Mouse (Mus musculus): ENCODE measurements at regions not wholly inside any gene's neighbourhood (a gene's known extent, or its start where the extent isn't known, plus 50 kb on each side); places are given as distances from the start of the nearest gene placed in this dataset.

DNA sequence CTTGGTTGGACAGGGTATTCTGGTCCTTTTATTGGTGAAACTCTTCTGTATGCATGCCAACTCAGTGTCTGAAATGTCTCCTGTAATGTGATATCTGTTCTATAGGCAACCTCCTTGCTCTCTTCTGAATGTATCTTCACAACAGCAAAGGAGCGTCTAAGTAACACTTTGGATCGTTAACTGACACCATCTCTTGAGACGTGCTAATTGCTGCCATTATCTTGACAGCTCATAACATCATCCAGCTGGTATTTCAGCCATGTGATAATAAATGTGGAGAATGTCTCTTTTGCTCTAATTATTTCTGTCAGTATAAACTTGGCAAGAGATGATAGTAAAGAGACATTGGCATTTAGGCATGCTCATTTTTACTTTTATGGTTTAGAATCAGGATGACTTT is 68.8 kb upstream of the Col8a1 start:
- H3K4me2 ChIP-seq (ENCODE audit: low read depth, low read length), result no peak overlapping the region
- H3K27ac ChIP-seq (ENCODE audit: low read length), result no peak overlapping the region
- H3K4me3 ChIP-seq (ENCODE audit: low read length), result no peak overlapping the region
- H3K9ac ChIP-seq (ENCODE audit: low read length), result no peak overlapping the region
- no peaks in the 10 kb centered on the region for H3K4me1 ChIP-seq (ENCODE audit: control insufficient read depth, insufficient read depth, low read length)
- ATAC-seq (replicated peaks; ENCODE audit: extremely low read depth, insufficient read depth, low FRiP score), result no peak
- no peaks in the 10 kb centered on the region for H3K36me3 ChIP-seq (ENCODE audit: control insufficient read depth, insufficient read depth)
- H3K27me3 ChIP-seq (ENCODE audit: control insufficient read depth, insufficient read depth, low read length), result no peaks in the 10 kb centered on the region
- H3K9me3 ChIP-seq (replicated peaks; ENCODE audit: control insufficient read depth, low read length), result no peaks in the 10 kb centered on the region
- 23% methylated on average over 3 of the region's 3 CpGs for WGBS

DNA sequence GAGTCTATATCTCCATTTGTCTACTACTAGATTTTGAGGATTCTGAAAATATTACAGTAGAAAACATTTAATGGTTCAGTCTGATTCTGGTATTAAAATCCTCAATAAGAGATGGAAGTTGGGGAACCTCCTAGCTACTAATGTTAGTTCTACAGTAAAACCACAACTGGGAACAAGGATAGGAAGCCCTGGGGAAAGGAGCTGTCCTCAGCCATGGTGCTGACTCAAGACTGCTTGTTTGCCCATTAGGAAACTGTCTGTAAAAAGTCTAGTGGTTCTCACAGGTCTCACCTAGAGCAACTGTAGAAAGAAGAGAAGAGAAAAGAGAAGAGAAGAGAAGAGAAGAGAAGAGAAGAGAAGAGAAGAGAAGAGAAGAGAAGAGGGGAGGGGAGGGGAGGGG is 90.9 kb upstream of the Col8a1 start:
- no peaks in the 10 kb centered on the region for H3K36me3 ChIP-seq (ENCODE audit: control insufficient read depth, insufficient read depth)
- no peak overlapping the region for H3K4me3 ChIP-seq (ENCODE audit: low read length)
- no peak overlapping the region for H3K4me2 ChIP-seq (ENCODE audit: low read depth, low read length)
- ATAC-seq (replicated peaks; ENCODE audit: extremely low read depth, insufficient read depth, low FRiP score), result no peak
- H3K9me3 ChIP-seq (replicated peaks; ENCODE audit: control insufficient read depth, low read length), result no peaks in the 10 kb centered on the region
- no peaks in the 10 kb centered on the region for H3K27me3 ChIP-seq (ENCODE audit: control insufficient read depth, insufficient read depth, low read length)
- no peak overlapping the region for H3K27ac ChIP-seq (ENCODE audit: low read length)
- no peak overlapping the region for H3K9ac ChIP-seq (ENCODE audit: low read length)
- H3K4me1 ChIP-seq (ENCODE audit: control insufficient read depth, insufficient read depth, low read length), result no peaks in the 10 kb centered on the region

DNA sequence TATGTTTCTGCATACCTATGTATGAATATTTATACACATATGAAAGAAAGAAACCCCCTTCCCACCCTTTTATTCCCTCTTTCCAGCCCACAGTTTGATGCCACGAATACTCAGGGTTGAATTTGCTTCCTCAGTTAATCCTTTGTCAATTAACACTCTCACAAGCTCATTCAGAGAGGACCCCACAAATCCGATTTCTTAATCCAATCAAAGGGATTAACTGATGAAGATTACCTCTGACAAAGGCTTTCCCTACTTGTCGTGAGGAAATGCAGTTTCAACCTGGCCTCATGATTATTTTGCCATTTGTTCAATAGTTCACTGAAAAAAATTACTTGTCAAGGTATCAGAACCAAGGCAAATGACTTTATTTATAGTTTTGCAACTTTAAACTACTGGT is 91.8 kb upstream of the Col8a1 start:
- H3K27me3 ChIP-seq (ENCODE audit: control insufficient read depth, insufficient read depth, low read length), result no peaks in the 10 kb centered on the region
- no peaks in the 10 kb centered on the region for H3K36me3 ChIP-seq (ENCODE audit: control insufficient read depth, insufficient read depth)
- H3K27ac ChIP-seq (ENCODE audit: low read length), result no peak overlapping the region
- no peak overlapping the region for H3K4me3 ChIP-seq (ENCODE audit: low read length)
- H3K9me3 ChIP-seq (replicated peaks; ENCODE audit: control insufficient read depth, low read length), result no peaks in the 10 kb centered on the region
- no peak overlapping the region for H3K9ac ChIP-seq (ENCODE audit: low read length)
- no peaks in the 10 kb centered on the region for H3K4me1 ChIP-seq (ENCODE audit: control insufficient read depth, insufficient read depth, low read length)
- ATAC-seq (replicated peaks; ENCODE audit: extremely low read depth, insufficient read depth, low FRiP score), result no peak
- H3K4me2 ChIP-seq (ENCODE audit: low read depth, low read length), result no peak overlapping the region
- 25% methylated on average over 3 of the region's 3 CpGs for WGBS

DNA sequence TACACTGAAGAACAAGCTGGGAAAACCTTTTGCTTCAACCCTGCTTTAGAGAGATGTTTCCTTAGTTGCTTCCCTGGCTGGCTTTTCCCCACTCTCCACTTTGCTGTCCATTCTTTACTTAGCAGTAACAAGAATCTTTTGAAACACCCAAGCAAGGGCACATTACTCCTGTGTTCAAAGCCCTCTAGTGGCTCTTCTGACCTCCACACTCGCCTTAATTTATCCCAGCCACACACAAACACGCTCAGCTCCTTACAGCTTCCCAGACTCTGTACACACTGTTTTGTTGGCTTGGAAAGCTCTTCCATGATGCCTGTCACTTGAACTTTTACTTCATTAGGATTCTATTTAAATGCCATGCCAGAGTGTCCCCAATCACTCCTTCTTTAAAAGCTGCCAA is 97.3 kb upstream of the Col8a1 start:
- 49% methylated on average over 2 of the region's 2 CpGs for WGBS

DNA sequence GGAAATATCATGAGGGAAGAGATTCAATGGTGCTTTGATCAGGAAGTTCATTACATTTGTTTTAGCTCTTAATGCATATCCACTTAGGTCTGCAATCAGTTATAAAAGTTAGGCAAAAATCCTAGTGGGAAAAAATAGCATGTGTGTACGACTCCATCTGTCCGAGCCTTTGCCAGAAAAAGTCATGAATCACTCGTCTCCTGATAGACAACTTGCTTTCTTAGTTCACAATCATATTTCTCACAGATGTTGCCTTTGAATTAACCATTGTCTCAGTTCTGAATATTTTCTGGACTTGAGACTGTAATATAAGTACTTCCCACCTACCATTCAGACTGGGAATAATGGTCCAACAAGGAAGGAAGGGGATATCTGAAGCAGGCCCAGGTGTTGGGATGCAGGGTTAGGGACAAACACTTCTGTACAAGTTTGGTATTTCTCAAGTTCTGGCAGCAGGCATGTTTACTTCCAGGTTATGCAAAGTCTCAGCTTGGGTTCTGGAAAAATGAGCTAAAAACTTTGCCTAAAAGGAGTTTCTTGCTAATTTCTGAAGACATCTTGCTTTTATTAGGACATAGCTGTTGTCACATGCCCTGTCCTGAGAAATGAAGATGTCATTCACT is 98.4 kb upstream of the Col8a1 start:
- H3K4me2 ChIP-seq (ENCODE audit: low read depth, low read length), result no peak overlapping the region
- WGBS, result 64% methylated on average over 3 of the region's 3 CpGs

More for the DNA sequence above, 97.3 kb upstream of the Col8a1 start:
- ATAC-seq (replicated peaks; ENCODE audit: extremely low read depth, insufficient read depth, low FRiP score), result no peak
- Histone ChIP-seq H3K27ac (ENCODE audit: low read length) (no peak overlapping the region), H3K9ac (ENCODE audit: low read length) (no peak overlapping the region), H3K9me3 (replicated peaks; ENCODE audit: control insufficient read depth, low read length) (no peaks in the 10 kb centered on the region), H3K4me1 (ENCODE audit: control insufficient read depth, insufficient read depth, low read length) (no peaks in the 10 kb centered on the region), H3K27me3 (ENCODE audit: control insufficient read depth, insufficient read depth, low read length) (no peaks in the 10 kb centered on the region), H3K4me2 (ENCODE audit: low read depth, low read length) (no peak overlapping the region), H3K4me3 (ENCODE audit: low read length) (no peak overlapping the region), H3K36me3 (ENCODE audit: control insufficient read depth, insufficient read depth) (no peaks in the 10 kb centered on the region)

DNA sequence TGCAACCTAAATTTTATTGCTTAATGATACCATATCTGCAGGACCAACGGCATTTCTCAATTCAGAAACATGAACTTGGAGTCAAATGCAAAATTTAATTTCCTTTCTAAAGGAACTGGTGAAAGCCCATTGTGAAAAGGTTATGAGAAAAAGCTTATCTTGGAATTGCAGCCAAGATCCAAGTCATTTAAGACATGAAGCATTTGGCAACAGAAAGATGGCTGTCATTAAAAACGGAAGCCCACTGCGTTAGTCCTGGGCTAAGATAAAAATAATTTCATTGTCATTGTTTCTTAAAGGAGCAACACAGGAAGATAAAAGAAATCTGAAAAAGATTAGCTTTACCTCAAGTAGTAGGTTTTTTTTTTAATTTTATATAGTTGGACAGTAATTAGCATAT is 99.2 kb upstream of the Col8a1 start:
- WGBS, result 51% methylated on average over 3 of the region's 3 CpGs
- H3K36me3 ChIP-seq (ENCODE audit: control insufficient read depth, insufficient read depth), result no peaks in the 10 kb centered on the region
- ATAC-seq (replicated peaks; ENCODE audit: extremely low read depth, insufficient read depth, low FRiP score), result no peak
- no peak overlapping the region for H3K4me3 ChIP-seq (ENCODE audit: low read length)
- H3K4me1 ChIP-seq (ENCODE audit: control insufficient read depth, insufficient read depth, low read length), result peaks cover 6% of the 10 kb centered on the region; the same call in 1 of the 2 replicates
- H3K9me3 ChIP-seq (replicated peaks; ENCODE audit: control insufficient read depth, low read length), result no peaks in the 10 kb centered on the region
- no peak overlapping the region for H3K4me2 ChIP-seq (ENCODE audit: low read depth, low read length)
- no peak overlapping the region for H3K9ac ChIP-seq (ENCODE audit: low read length)
- no peaks in the 10 kb centered on the region for H3K27me3 ChIP-seq (ENCODE audit: control insufficient read depth, insufficient read depth, low read length)
- no peak overlapping the region for H3K27ac ChIP-seq (ENCODE audit: low read length)

More for the DNA sequence above, 98.4 kb upstream of the Col8a1 start:
- no peak for ATAC-seq (replicated peaks; ENCODE audit: extremely low read depth, insufficient read depth, low FRiP score)
- Histone ChIP-seq H3K4me3 (ENCODE audit: low read length) (no peak overlapping the region), H3K4me1 (ENCODE audit: control insufficient read depth, insufficient read depth, low read length) (no peaks in the 10 kb centered on the region; the same call in 1 of the 2 replicates), H3K27ac (ENCODE audit: low read length) (no peak overlapping the region), H3K9ac (ENCODE audit: low read length) (no peak overlapping the region), H3K9me3 (replicated peaks; ENCODE audit: control insufficient read depth, low read length) (no peaks in the 10 kb centered on the region), H3K27me3 (ENCODE audit: control insufficient read depth, insufficient read depth, low read length) (no peaks in the 10 kb centered on the region), H3K36me3 (ENCODE audit: control insufficient read depth, insufficient read depth) (no peaks in the 10 kb centered on the region)

DNA sequence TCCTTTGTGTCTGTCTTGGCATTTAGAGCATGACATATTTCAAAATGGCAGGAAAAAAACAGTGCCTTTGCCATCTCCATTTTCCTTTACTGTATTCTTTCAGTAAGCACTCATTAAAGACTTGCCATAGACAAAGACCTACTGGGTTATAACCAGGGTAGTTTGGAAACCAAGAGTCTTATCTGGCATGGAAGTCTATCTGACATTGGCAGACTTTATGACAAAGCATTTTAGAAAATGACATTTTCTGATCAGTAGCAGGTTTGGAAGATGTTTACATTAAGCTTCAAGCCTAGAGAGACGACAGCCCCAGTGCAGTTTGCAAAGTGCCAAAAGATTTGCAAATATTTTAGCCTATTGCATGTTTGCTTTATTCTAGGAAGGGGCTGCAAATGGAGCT is 102.5 kb upstream of the Col8a1 start:
- no peak for ATAC-seq (replicated peaks; ENCODE audit: extremely low read depth, insufficient read depth, low FRiP score)
- Histone ChIP-seq H3K27ac (ENCODE audit: low read length) (no peak overlapping the region), H3K27me3 (ENCODE audit: control insufficient read depth, insufficient read depth, low read length) (no peaks in the 10 kb centered on the region), H3K36me3 (ENCODE audit: control insufficient read depth, insufficient read depth) (no peaks in the 10 kb centered on the region), H3K4me2 (ENCODE audit: low read depth, low read length) (no peak overlapping the region), H3K9me3 (replicated peaks; ENCODE audit: control insufficient read depth, low read length) (no peaks in the 10 kb centered on the region), H3K9ac (ENCODE audit: low read length) (no peak overlapping the region), H3K4me1 (ENCODE audit: control insufficient read depth, insufficient read depth, low read length) (peaks cover 10% of the 10 kb centered on the region; the same call in 1 of the 2 replicates), H3K4me3 (ENCODE audit: low read length) (no peak overlapping the region)
- WGBS, result 32% methylated on average over 1 of the region's 1 CpGs

DNA sequence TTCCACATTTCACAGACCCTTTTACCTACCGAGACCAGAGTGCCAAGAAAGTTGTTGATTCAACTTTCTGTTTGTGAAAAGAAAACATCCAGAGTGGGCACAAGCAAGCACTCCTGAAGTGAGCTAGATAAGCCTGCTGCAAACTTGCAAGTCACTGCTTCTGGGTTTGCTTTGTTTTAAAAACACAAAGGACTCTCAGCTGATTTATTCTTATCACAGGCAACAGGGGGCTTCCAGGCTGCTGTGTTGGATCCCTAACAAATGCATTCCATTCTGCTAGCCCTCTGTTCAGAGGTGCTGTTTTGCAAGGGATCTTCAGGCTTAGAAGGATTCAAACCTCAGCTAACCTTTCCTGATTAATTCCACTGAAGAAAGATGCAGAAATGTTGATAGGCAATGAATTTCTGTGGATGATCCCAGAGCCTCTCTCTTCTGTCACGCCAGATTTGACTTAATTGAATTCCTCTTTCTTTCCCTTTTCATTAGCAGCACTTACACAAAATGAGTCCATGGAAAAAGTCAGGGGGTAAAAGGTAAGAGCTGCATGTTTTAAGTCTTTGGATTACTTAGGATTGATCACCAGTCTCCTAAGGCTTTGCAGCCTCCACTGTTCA is 103.7 kb upstream of the Col8a1 start:
- Histone ChIP-seq H3K9me3 (replicated peaks; ENCODE audit: control insufficient read depth, low read length) (no peaks in the 10 kb centered on the region), H3K4me3 (ENCODE audit: low read length) (no peak overlapping the region), H3K4me2 (ENCODE audit: low read depth, low read length) (no peak overlapping the region), H3K27me3 (ENCODE audit: control insufficient read depth, insufficient read depth, low read length) (no peaks in the 10 kb centered on the region), H3K4me1 (ENCODE audit: control insufficient read depth, insufficient read depth, low read length) (peaks cover 10% of the 10 kb centered on the region; the same call in 1 of the 2 replicates), H3K9ac (ENCODE audit: low read length) (no peak overlapping the region), H3K27ac (ENCODE audit: low read length) (no peak overlapping the region), H3K36me3 (ENCODE audit: control insufficient read depth, insufficient read depth) (no peaks in the 10 kb centered on the region)
- 5% methylated on average over 2 of the region's 2 CpGs for WGBS
- ATAC-seq (replicated peaks; ENCODE audit: extremely low read depth, insufficient read depth, low FRiP score), result no peak

DNA sequence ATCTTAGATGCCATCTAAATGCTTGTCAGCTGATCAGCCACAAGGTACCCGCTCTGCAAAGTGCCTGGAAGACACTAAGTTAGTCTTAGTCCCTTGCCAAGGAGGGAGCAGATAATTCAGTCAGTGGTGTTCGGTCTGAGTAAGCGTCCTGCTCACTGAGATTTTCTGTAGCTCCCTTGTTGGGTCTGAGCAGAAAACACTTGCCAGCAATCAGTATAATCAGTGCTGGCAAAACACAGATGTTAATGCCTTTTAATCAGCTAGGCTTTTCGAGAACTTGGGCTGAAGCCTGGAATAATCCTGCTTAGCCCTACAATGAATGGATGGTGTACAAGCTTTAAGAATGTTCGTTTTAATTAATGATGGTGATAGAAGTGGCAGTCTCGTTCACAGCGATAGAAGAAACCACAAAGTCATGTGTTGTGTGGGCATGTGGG is 104.2 kb upstream of the Col8a1 start:
- no peak overlapping the region for H3K4me2 ChIP-seq (ENCODE audit: low read depth, low read length)
- ATAC-seq (replicated peaks; ENCODE audit: extremely low read depth, insufficient read depth, low FRiP score), result no peak
- no peaks in the 10 kb centered on the region for H3K27me3 ChIP-seq (ENCODE audit: control insufficient read depth, insufficient read depth, low read length)
- no peaks in the 10 kb centered on the region for H3K36me3 ChIP-seq (ENCODE audit: control insufficient read depth, insufficient read depth)
- H3K9ac ChIP-seq (ENCODE audit: low read length), result no peak overlapping the region
- no peak overlapping the region for H3K4me3 ChIP-seq (ENCODE audit: low read length)
- WGBS, result 18% methylated on average over 7 of the region's 7 CpGs
- H3K9me3 ChIP-seq (replicated peaks; ENCODE audit: control insufficient read depth, low read length), result no peaks in the 10 kb centered on the region
- H3K4me1 ChIP-seq (ENCODE audit: control insufficient read depth, insufficient read depth, low read length), result peaks cover 10% of the 10 kb centered on the region; the same call in 1 of the 2 replicates
- no peak overlapping the region for H3K27ac ChIP-seq (ENCODE audit: low read length)

Data from heart, embryonic 16.5 days (tissue).